Mouse (Mus musculus) liver, adult 2 months (tissue): ENCODE measurements at regions not wholly inside any gene's neighbourhood (a gene's known extent, or its start where the extent isn't known, plus 50 kb on each side); places are given as distances from the start of the nearest gene placed in this dataset.

Experiments
- DNase-seq: peaks from one replicate; pipeline ENCODE4 v3.0.0-alpha.2; 2011; ENCODE audit warnings: low read depth, low spot score; ENCODE audit errors: extremely low read depth
- H3K27ac ChIP-seq: fragments of 200-500 bp; replicated peaks from 2 replicates; pipeline ENCODE4 v1.5.1; 2012; ENCODE audit warnings: low read depth, mild to moderate bottlenecking, control low read depth, inconsistent platforms, low read length; ENCODE audit not compliant: insufficient read depth
- H3K27me3 ChIP-seq: fragments of 200-500 bp; 2 replicates; pipeline ENCODE4 v1.6.1; 2012; ENCODE audit warnings: mild to moderate bottlenecking, moderate library complexity, low read length, inconsistent platforms; ENCODE audit not compliant: control insufficient read depth, insufficient read depth
- H3K36me3 ChIP-seq: fragments of 200-500 bp; 2 replicates; pipeline ENCODE4 v1.6.1; 2012; ENCODE audit warnings: low read length, inconsistent platforms; ENCODE audit not compliant: control insufficient read depth, insufficient read depth
- H3K4me1 ChIP-seq: fragments of 200-500 bp; 2 replicates; pipeline ENCODE4 v1.6.1; 2011; ENCODE audit warnings: low read length; ENCODE audit not compliant: control insufficient read depth, insufficient read depth
- H3K4me3 ChIP-seq: fragments of 200-500 bp; 2 replicates; pipeline ENCODE4 v1.5.1; 2011; ENCODE audit warnings: low read depth, mild to moderate bottlenecking, control low read depth, low read length, moderate library complexity; ENCODE audit not compliant: insufficient read depth
- H3K79me2 ChIP-seq: fragments of 200-500 bp; 2 replicates; pipeline ENCODE4 v1.6.1; 2012; ENCODE audit warnings: inconsistent platforms, mild to moderate bottlenecking, low read length, moderate library complexity; ENCODE audit not compliant: control insufficient read depth, insufficient read depth
- H3K9ac ChIP-seq: fragments of 200-500 bp; 2 replicates; pipeline ENCODE4 v1.6.1; 2012; ENCODE audit warnings: low read depth, mild to moderate bottlenecking, control low read depth, inconsistent platforms, low read length
- CTCF ChIP-seq: fragments of 200-500 bp; IDR thresholded peaks from 2 replicates; pipeline ENCODE4 v1.5.1; 2011; ENCODE audit warnings: low read depth, low read length, control low read depth
- POLR2A ChIP-seq: fragments of 200-500 bp; IDR thresholded peaks from 2 replicates; pipeline ENCODE4 v1.6.1; 2011; ENCODE audit warnings: low read length, control low read depth; ENCODE audit not compliant: insufficient read depth; ENCODE audit errors: extremely low read depth
- WGBS: fragments of 180-500 bp; shearing (Covaris S2); methylation state at CpG from one replicate; pipeline ENCODE4 v1.1.7; 2018; 5-methylcytosine and 5-hydroxymethylcytosine counted together

DNA sequence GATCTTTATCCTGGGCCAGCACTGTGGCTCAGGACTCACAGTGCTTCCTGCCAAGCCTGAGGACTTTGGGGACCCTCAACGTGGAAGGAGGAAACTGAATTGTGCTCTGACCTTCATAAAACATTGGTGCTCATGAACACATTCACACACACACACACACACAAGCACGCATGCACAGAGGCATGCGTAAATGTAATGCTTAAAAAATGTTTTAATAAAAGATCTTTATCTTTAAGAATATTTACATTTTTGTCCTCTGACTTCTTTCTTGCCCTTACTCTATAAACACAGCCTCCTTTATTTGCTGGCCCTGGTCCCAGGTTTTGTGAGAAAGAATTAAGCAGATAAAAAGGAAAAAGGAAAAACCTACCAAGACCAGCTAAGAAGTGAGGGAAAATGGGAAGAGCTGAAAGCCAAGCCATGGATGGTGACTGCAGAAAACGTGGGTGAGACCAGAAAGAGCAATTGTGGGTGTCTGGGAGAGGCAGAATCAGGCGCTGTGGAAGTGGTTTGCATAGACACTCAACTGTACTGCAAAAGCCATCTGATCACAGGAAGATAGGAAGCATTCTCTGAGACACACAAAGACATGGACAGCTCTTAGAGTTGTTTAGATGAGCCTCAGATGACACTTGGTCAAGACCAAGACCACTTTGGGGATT is 56.7 kb upstream of the Spats2l start:
- no peak for DNase-seq
- Histone ChIP-seq H3K9ac (no peak overlapping the region), H3K27ac (no peak overlapping the region), H3K4me3 (no peak overlapping the region), H3K27me3 (no peaks in the 10 kb centered on the region), H3K36me3 (no peaks in the 10 kb centered on the region), H3K79me2 (no peaks in the 10 kb centered on the region), H3K4me1 (no peaks in the 10 kb centered on the region)
- no peak for TF ChIP-seq POLR2A
- no peak for TF ChIP-seq CTCF
- WGBS: 77% methylated on average over 5 of the region's 5 CpGs

DNA sequence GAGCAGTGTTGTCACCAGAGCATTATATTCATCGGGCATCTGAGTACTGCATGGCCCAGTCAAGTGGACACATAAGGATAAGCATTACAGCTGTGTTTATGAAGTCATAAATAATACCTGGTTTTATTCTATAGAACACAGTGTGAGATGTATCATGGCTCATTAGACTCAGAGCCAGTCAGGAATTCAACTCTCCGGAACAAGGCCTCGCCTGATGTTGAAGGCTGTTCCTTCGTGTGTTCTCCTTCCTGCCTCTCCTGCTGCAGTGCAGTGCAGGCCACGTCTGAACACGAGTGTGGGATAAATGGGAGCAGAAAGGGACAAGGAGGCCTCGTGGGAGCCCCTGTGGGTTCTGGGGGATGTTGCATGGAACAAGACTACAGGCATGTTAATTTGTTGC is 55.6 kb upstream of the Spats2l start:
- no peak for DNase-seq
- Histone ChIP-seq H3K9ac (no peak overlapping the region), H3K79me2 (no peaks in the 10 kb centered on the region), H3K4me3 (no peak overlapping the region), H3K4me1 (no peaks in the 10 kb centered on the region), H3K27ac (no peak overlapping the region), H3K27me3 (no peaks in the 10 kb centered on the region), H3K36me3 (no peaks in the 10 kb centered on the region)
- TF ChIP-seq CTCF: no peak
- no peak for TF ChIP-seq POLR2A
- WGBS: 89% methylated on average over 7 of the region's 7 CpGs
